Mouse (Mus musculus) kidney, adult 9 months (tissue): ENCODE measurements around the gene Rpp25l.

Source experiments
- DNase-seq: peaks from one replicate; pipeline ENCODE4 v3.0.0; 2022

Gene Rpp25l

GRCm38 (mm10) chr4:41665009-41665675 is 48.2 kb downstream of the Rpp25l start:
- DNase-seq, result no peak

DNA sequence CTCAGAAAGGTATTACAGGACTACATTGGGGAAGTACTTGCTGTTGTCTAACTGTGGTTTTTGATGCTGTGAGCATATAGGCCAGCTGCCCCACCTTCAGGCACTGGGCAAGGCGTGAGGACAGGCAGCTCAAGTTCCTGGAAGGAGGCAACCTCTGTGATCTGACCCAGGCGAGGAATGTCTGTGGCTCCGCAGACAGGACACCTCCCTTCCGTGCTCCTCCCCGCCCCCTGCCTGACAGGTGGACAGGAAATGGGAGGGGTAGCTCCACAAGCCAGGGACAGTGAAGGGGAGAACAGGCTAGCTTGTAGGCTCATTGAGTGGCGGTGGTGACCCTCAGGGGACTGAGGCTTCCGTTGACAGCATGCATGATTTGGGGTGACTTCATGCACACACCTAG is 48.8 kb downstream of the Rpp25l start:
- DNase-seq, result no peak

DNA sequence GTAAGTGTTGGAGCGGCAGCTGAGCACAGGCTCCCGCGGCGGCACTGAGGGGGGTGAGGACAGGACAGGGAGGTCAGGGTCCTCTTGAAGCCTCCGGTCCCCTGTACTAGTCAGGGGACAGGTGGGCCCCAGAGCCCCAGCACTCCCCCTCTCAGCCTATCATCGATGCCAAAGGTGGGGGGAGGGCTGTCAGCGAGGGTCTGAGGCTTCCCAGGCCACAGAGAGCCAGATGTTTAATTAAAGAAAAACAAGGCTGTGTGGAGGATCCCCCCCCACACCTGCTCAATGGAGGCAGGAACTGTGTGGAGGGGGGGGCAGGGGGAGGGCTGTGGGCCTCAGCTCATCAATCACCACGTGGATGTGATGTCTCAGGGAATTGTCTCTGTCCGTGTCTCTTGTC is 49.7 kb downstream of the Rpp25l start:
- DNase-seq, result no peak

DNA sequence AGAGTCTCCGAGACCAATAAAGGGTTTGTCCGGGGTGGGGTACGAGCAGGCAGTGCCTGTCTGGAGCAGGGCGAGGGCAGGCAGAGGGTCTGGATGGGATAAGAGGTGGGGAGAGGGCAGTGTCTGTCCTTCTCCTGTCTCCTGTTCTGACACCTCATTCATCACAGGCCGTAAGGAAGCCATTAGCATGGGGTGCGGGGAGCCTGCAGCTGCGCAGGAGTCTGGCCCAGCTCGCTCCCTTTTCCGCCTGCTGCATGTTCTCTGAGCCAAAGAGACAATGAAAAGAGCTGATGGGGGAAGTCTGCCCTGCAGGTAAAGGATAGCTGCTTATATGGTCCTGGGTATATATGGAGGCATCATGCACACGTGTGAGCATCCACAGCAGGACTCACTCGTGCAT is 50.6 kb downstream of the Rpp25l start:
- no peak for DNase-seq
